Mouse (Mus musculus) fibroblast of lung, adult 2 months (primary cell): Measurements from ENCODE around the gene Gm5447.

Experiments
- DNase-seq: peaks from one replicate; pipeline ENCODE4 v3.0.0-alpha.2; 2011; ENCODE audit warnings: low read depth

The Gm5447 gene

GRCm38 (mm10) chr13:30973501-30974246 lies at the start of gene Gm5447, which contains the start of gene Exoc2:
TSS of gene Gm5447 (plus strand) at chr13:30974204.
TSS of gene Exoc2 (minus strand) at chr13:30974093.
- DNase-seq, result peak; percentile 67

DNA sequence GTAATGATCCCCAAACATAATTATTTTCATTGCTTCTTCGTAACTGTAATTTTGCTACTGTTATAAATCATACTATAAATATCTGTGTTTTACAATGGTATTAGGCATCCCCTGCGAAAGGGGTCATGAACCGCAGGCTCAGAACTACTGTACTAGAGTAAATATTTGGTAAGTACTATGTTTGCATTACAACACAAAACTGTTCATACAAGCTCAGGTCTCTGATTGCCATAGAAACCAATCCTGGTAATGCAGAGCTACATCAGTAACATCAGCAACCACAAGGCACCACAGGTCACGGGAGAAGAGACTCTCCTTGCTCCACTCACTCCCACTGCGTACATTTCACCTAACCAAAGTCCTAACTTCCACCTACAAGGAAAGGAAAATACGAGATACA lies 49.7 kb upstream of the Gm5447 start:
- no peak for DNase-seq

DNA sequence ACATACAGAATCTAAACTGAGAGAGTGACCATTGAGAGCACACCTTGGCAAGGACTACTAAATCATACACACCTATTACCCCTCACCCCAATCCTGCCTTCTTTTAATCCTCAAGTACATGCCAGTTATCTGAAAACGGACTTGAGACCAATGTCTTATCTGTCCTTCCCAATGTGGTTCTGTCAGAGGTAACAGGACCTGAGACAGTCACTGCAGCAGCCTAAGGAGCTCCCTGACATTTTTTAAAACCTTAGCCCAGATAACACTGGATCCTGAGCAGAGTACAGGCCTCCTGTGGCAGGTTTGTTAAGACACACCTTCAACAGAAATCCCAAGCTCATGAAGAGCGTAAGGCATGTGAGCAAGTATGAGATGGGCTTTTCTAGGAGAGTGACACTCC lies 44.9 kb upstream of the Gm5447 start:
- no peak for DNase-seq

GRCm38 (mm10) chr13:30931613-30932012 lies 42.4 kb upstream of the Gm5447 start:
- DNase-seq, result no peak

DNA sequence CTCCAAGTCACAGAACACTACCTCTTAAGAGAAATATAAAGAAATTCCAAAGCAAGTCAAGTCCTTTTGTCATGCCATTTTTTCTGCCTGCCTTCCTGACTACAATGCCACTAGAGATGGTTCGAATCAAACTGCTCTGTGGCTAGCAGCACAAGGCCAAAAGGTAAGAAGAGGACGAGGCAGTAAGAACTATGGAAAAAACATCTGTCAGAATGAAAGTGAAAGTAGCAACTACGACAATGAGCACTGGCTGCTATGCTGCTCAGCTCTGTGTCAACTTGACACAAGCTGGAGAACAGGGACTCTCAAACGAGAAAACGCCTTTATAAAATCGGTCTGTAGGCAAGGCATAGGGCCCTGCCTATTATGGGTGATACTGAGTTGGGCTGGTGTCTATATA lies 41.0 kb upstream of the Gm5447 start:
- DNase-seq, result no peak

DNA sequence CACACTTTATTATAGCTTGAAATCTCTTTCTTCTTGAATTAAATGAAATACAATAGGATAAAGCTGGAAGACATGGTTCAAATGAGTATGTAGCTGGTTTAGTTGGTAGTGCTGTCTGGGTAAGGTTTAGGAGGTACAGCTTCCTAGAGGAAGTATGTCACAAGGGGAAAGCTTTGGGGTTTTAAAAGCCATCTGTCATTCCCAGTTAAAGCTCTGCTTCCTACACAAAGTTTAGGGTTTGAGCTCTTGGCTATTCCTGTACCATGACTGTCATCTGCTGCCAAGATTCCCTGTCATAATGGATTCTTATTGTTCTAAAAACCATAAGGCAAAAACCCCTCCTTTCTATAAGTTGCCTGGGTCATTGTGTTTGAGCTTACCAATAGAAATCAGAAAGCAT lies 28.2 kb upstream of the Gm5447 start:
- DNase-seq, result no peak

- DNase-seq, result no peak
Measured at GRCm38 (mm10) chr13:30947129-30947528, 26.9 kb upstream of the Gm5447 start.

DNA sequence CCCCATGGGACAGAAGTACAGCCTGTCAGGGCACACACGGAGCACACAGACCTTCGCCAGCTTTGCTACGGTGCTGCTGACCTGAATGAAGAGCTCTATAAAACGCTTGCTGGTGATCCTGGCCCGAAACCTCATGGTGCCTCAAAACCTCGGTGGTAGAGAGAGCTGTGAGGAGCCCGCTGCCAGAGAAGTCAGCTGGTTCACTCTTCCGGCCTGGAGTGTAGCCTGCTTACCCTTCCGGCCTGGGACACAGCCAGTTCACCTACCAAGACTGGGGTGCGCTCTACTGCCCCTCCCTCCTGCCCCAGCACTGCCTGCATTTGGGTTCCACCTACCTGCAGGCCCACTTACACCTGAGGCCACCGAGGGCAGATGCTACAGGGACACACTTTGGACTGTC lies 26.5 kb upstream of the Gm5447 start, which contains the start of gene Hus1b:
Gene Hus1b, minus strand, starts transcription at position 220 of the 400 bp plus-strand sequence.
- no peak for DNase-seq

DNA sequence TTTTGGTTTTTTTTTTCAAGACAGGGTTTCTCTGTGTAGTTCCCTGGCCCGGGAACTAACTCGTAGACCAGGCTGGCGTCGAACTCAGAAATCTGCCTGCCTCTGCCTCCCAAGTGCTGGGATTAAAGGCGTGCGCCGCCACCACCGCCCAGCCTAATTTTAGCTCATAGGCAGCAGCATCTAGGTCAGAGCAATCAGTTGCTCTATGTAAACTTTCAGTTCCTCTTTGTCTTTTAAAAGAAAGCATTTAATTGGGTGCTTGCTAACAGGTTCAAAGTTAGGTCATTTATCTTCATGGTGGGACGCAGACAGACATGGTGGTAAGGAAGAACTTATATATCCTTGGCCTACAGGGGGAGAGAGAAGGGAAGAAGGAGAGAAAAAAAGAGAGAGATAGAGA lies 24.8 kb upstream of the Gm5447 start:
- no peak for DNase-seq

DNA sequence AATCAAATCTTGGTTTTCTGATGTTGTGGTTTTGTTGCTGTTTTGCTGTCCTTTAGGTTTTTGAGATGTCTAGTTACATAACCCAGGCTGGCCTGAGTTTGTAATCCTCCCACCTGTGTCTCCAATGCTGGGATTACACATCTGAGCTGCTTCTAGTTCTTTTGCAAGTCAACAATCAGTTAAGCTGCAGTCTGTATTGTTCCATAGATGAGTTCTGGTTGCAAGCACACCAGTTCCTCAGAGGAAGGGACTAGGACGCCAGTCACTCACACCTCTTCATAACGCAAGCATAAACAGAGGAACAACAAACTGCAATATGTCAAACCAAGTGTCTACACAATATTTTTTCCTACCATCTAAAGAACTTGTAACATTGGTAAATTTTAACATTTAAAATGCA lies 22.0 kb upstream of the Gm5447 start:
- no peak for DNase-seq

DNA sequence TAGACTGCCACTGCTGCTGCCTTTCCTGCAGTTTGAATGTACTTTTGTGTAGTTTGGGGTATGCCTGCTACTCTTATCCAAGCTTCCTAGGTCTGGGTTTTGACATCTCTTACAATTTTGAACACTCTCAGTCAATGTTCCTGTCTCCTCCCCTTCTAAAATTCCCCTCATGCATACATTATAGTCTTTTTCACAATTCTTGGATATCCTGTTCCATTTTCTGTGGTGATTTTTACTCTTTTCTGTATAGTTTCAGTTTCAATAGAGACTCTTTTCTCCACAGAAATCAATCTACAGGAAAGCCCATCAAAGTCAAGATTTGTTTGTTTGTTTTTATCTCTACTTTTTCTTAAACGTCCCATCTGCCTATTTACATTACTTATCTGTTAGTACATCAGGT lies 20.4 kb upstream of the Gm5447 start:
- no peak for DNase-seq

GRCm38 (mm10) chr13:30960714-30961113 lies 13.3 kb upstream of the Gm5447 start:
- no peak for DNase-seq

DNA sequence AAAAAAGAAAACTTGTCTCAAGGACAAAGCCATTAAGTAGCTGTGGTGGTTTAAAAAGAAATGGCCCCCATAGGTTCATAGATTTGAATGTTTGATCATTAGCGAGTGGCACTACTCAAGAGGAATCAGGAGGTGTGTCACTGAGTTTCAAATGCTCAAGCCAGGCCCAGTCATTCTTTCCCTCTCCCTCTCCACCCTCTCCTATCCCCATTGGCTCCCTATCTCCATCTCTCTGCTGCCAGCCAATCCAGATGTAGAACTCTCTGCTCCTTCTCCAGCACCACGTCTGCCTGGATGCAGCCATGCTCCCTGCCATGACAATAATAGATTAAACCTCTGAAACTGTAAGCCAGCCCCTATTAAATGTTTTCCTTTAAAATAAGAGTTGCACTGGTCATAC lies 12.1 kb upstream of the Gm5447 start:
- DNase-seq, result no peak

GRCm38 (mm10) chr13:30966507-30966911 lies 7.5 kb upstream of the Gm5447 start:
- DNase-seq, result no peak

- no peak for DNase-seq
Measured at GRCm38 (mm10) chr13:30968311-30968710, 5.7 kb upstream of the Gm5447 start.

DNA sequence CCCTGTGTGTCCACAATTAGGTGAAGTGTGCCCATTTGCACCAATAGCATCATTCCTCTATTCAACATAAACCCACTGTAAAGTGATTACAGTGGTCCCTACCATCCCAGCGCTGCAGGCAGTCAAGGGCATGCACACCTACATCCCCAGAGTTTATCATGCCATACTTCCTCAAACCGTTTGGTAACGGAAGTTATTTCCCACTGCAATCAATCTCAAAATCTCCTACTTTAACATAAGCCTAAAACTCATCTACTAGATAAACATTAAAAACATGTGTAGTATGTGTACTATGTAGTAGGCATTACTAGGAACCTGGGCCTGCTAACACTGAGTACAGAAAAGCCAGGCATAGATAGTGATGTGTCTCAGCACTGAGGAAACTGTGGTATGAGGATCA lies 3.0 kb upstream of the Gm5447 start:
- DNase-seq, result no peak

DNA sequence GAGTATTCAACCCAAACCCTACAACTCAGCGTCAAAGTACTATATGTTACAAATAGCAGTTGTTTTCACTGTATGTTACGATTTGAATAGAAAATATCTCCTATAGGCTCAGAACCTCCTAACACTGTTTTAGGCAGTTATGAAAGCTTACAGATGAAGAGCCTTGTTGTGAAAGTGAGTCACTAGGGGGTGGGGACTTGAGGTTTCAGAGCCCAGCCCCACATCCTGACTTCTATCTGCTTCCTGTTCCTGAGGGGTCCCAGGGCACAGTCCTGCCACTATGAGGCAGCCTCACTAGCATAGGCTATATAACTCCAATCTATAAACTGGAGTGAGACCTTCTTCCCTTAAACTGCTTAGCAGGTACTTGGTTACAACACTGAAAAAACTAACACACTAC lies 1.9 kb upstream of the Gm5447 start:
- no peak for DNase-seq

GRCm38 (mm10) chr13:30974247-30974630 lies 235 bp downstream of the Gm5447 start:
- no peak for DNase-seq

- DNase-seq, result no peak
Measured at GRCm38 (mm10) chr13:30976536-30977084, 2.6 kb downstream of the Gm5447 start.

- no peak for DNase-seq
Measured at GRCm38 (mm10) chr13:30978224-30978623, 4.2 kb downstream of the Gm5447 start.

GRCm38 (mm10) chr13:30981666-30982065 lies 7.7 kb downstream of the Gm5447 start:
- no peak for DNase-seq

- DNase-seq, result no peak
Measured at GRCm38 (mm10) chr13:30985275-30985597, 11.2 kb downstream of the Gm5447 start.

- DNase-seq, result no peak
Measured at GRCm38 (mm10) chr13:30985598-30986466, 11.8 kb downstream of the Gm5447 start.
